Mouse (Mus musculus) heart, embryonic 16.5 days (tissue): ENCODE data around the gene Rasip1. TPM values are rescaled to one million over a fixed set of nuclear protein-coding genes. Genes with fewer than 3 reads are reported as not detected.

Experiments used
- ATAC-seq: fragments of 200-750 bp; cut with Nextera tagmentation; replicated peaks from 2 replicates; pipeline ENCODE4 v1.8.0; 2017; ENCODE audit warnings: moderate number of reproducible peaks; ENCODE audit not compliant: insufficient read depth, low FRiP score; ENCODE audit errors: extremely low read depth
- H3K27ac ChIP-seq: fragments of 300-500 bp; sonication (generic); 2 replicates; pipeline ENCODE4 v1.5.1; 2014; ENCODE audit warnings: mild to moderate bottlenecking, low read length, control low read depth, moderate library complexity
- H3K27me3 ChIP-seq: fragments of 300-500 bp; sonication (generic); 2 replicates; pipeline ENCODE4 v1.6.1; 2014; ENCODE audit warnings: low read length, mixed read lengths; ENCODE audit not compliant: control insufficient read depth, insufficient read depth
- H3K36me3 ChIP-seq: fragments of 300-500 bp; sonication (generic); 2 replicates; pipeline ENCODE4 v1.6.1; 2014; ENCODE audit not compliant: control insufficient read depth, insufficient read depth
- H3K4me1 ChIP-seq: fragments of 300-500 bp; sonication (generic); 2 replicates; pipeline ENCODE4 v1.6.1; 2014; ENCODE audit warnings: low read length, mixed read lengths; ENCODE audit not compliant: control insufficient read depth, insufficient read depth
- H3K4me2 ChIP-seq: fragments of 300-500 bp; sonication (generic); 2 replicates; pipeline ENCODE4 v1.6.1; 2014; ENCODE audit warnings: low read depth, mild to moderate bottlenecking, control low read depth, low read length
- H3K4me3 ChIP-seq: fragments of 300-500 bp; sonication (generic); 2 replicates; pipeline ENCODE4 v1.5.1; 2014; ENCODE audit warnings: mild to moderate bottlenecking, control low read depth, low read length
- H3K9ac ChIP-seq: fragments of 300-500 bp; sonication (generic); 2 replicates; pipeline ENCODE4 v1.6.1; 2014; ENCODE audit warnings: low read length, control low read depth
- H3K9me3 ChIP-seq: fragments of 300-500 bp; sonication (generic); replicated peaks from 2 replicates; pipeline ENCODE4 v1.6.1; 2016; ENCODE audit warnings: low read length; ENCODE audit not compliant: control insufficient read depth
- WGBS: fragments of 180-500 bp; shearing (Covaris S2); extraction: QIAGEN DNeasy Blood & Tissue Kit; methylation state at CpG from one replicate; pipeline ENCODE4 v1.1.7; 2014; 5-methylcytosine and 5-hydroxymethylcytosine counted together
- polyA plus RNA-seq: library from polyadenylated mRNA; unstranded; fragments of >200 nt; fragmentation: Nextera tagmentation; extraction: Ambion mirVana; gene quantifications from 2 replicates; pipeline ENCODE4 v1.2.1, GENCODE M21; 2015

Rasip1 gene
- polyA plus RNA-seq, 1 experiment from 2014 or later: 15.4 TPM

GRCm38 (mm10) chr7:45617042-45617695 is 10.1 kb upstream of the Rasip1 start, which contains the start of gene Fut1:
TSS of gene Fut1 (plus strand) at chr7:45617289.
- 0 out of 2 replicates have a peak within 1 kb of the TSS, but pooled peaks have one; percentile 33 for H3K9ac ChIP-seq
- no peak within 1 kb of the TSS for H3K27ac ChIP-seq
- WGBS: 8% methylated on average over 31 of the region's 31 CpGs
- H3K4me1 ChIP-seq: peaks cover 2% of the 10 kb centered on the region; the same call in 1 of the 2 replicates
- no peaks in the 10 kb centered on the region for H3K36me3 ChIP-seq
- 0 out of 2 replicates have a peak within 1 kb of the TSS, but pooled peaks have one; percentile 19 for H3K4me3 ChIP-seq
- peaks cover 34% of the 10 kb centered on the region for H3K27me3 ChIP-seq
- no peak for ATAC-seq
- H3K4me2 ChIP-seq: peak within 1 kb of the TSS; percentile 28
- H3K9me3 ChIP-seq: no peaks in the 10 kb centered on the region

- H3K9me3 ChIP-seq: no peaks in the 10 kb centered on the region
- H3K27ac ChIP-seq: no peak overlapping the region
- no peak overlapping the region for H3K4me2 ChIP-seq
- no peaks in the 10 kb centered on the region for H3K36me3 ChIP-seq
- no peak overlapping the region for H3K9ac ChIP-seq
- no peak for ATAC-seq
- 75% methylated on average over 5 of the region's 5 CpGs for WGBS
- H3K27me3 ChIP-seq: peaks cover 34% of the 10 kb centered on the region
- no peak overlapping the region for H3K4me3 ChIP-seq
- H3K4me1 ChIP-seq: peaks cover 2% of the 10 kb centered on the region; the same call in 1 of the 2 replicates
Measured at GRCm38 (mm10) chr7:45618316-45618715, 9.0 kb upstream of the Rasip1 start.

- no peak overlapping the region for H3K27ac ChIP-seq
- ATAC-seq: no peak
- peaks cover 2% of the 10 kb centered on the region; the same call in 1 of the 2 replicates for H3K4me1 ChIP-seq
- 74% methylated on average over 5 of the region's 5 CpGs for WGBS
- no peak overlapping the region for H3K4me2 ChIP-seq
- H3K27me3 ChIP-seq: peaks cover 34% of the 10 kb centered on the region
- no peak overlapping the region for H3K9ac ChIP-seq
- H3K36me3 ChIP-seq: no peaks in the 10 kb centered on the region
- no peaks in the 10 kb centered on the region for H3K9me3 ChIP-seq
- no peak overlapping the region for H3K4me3 ChIP-seq
Measured at GRCm38 (mm10) chr7:45619592-45619991, 7.7 kb upstream of the Rasip1 start.

GRCm38 (mm10) chr7:45621443-45621842 is 5.8 kb upstream of the Rasip1 start, which contains the start of gene Izumo1:
TSS of gene Izumo1 (plus strand) at chr7:45621811.
- WGBS: 23% methylated on average over 9 of the region's 9 CpGs
- H3K4me2 ChIP-seq: peak within 1 kb of the TSS; percentile 8; the same call in 1 of the 2 replicates
- H3K27me3 ChIP-seq: peaks cover 27% of the 10 kb centered on the region
- no peak within 1 kb of the TSS for H3K27ac ChIP-seq
- H3K9me3 ChIP-seq: no peaks in the 10 kb centered on the region
- no peak within 1 kb of the TSS for H3K9ac ChIP-seq
- no peaks in the 10 kb centered on the region for H3K4me1 ChIP-seq
- ATAC-seq: no peak
- H3K36me3 ChIP-seq: no peaks in the 10 kb centered on the region
- H3K4me3 ChIP-seq: no peak within 1 kb of the TSS

- no peaks in the 10 kb centered on the region for H3K9me3 ChIP-seq
- H3K9ac ChIP-seq: no peak overlapping the region
- no peak overlapping the region for H3K4me2 ChIP-seq
- WGBS: 92% methylated on average over 11 of the region's 11 CpGs
- H3K4me3 ChIP-seq: no peak overlapping the region
- H3K36me3 ChIP-seq: no peaks in the 10 kb centered on the region
- ATAC-seq: no peak
- H3K27ac ChIP-seq: no peak overlapping the region
- peaks cover 2% of the 10 kb centered on the region; the same call in 1 of the 2 replicates for H3K4me1 ChIP-seq
- H3K27me3 ChIP-seq: peaks cover 17% of the 10 kb centered on the region
Measured at GRCm38 (mm10) chr7:45623507-45623906, 3.8 kb upstream of the Rasip1 start.

- H3K9ac ChIP-seq: no peak overlapping the region
- no peak for ATAC-seq
- WGBS: 60% methylated on average over 3 of the region's 3 CpGs
- no peaks in the 10 kb centered on the region for H3K9me3 ChIP-seq
- no peaks in the 10 kb centered on the region for H3K36me3 ChIP-seq
- no peak overlapping the region for H3K4me3 ChIP-seq
- peaks cover 8% of the 10 kb centered on the region; the same call in 1 of the 2 replicates for H3K27me3 ChIP-seq
- no peak overlapping the region for H3K27ac ChIP-seq
- no peak overlapping the region for H3K4me2 ChIP-seq
- peaks cover 2% of the 10 kb centered on the region; the same call in 1 of the 2 replicates for H3K4me1 ChIP-seq
Measured at GRCm38 (mm10) chr7:45624718-45625117, 2.6 kb upstream of the Rasip1 start.

GRCm38 (mm10) chr7:45625481-45625880 is 1.8 kb upstream of the Rasip1 start:
- Histone ChIP-seq H3K27ac (no peak overlapping the region), H3K4me2 (no peak overlapping the region), H3K4me1 (peaks cover 2% of the 10 kb centered on the region; the same call in 1 of the 2 replicates), H3K36me3 (no peaks in the 10 kb centered on the region), H3K9me3 (no peaks in the 10 kb centered on the region), H3K27me3 (peaks cover 8% of the 10 kb centered on the region; the same call in 1 of the 2 replicates), H3K9ac (no peak overlapping the region), H3K4me3 (no peak overlapping the region)
- WGBS: 91% methylated on average over 8 of the region's 8 CpGs
- no peak for ATAC-seq

- H3K4me2 ChIP-seq: peak overlapping the region; percentile 8; the same call in 1 of the 2 replicates
- no peak overlapping the region for H3K4me3 ChIP-seq
- H3K9ac ChIP-seq: no peak overlapping the region
- ATAC-seq: no peak
- peaks cover 8% of the 10 kb centered on the region; the same call in 1 of the 2 replicates for H3K27me3 ChIP-seq
- WGBS: 77% methylated on average over 7 of the region's 7 CpGs
- H3K36me3 ChIP-seq: no peaks in the 10 kb centered on the region
- H3K9me3 ChIP-seq: no peaks in the 10 kb centered on the region
- H3K4me1 ChIP-seq: peaks cover 2% of the 10 kb centered on the region; the same call in 1 of the 2 replicates
- H3K27ac ChIP-seq: peak overlapping the region; percentile 54
Measured at GRCm38 (mm10) chr7:45626571-45627076, 664 bp upstream of the Rasip1 start.
